Mouse (Mus musculus): ENCODE data around the gene Krtap3-1.

Gene Krtap3-1

DNA sequence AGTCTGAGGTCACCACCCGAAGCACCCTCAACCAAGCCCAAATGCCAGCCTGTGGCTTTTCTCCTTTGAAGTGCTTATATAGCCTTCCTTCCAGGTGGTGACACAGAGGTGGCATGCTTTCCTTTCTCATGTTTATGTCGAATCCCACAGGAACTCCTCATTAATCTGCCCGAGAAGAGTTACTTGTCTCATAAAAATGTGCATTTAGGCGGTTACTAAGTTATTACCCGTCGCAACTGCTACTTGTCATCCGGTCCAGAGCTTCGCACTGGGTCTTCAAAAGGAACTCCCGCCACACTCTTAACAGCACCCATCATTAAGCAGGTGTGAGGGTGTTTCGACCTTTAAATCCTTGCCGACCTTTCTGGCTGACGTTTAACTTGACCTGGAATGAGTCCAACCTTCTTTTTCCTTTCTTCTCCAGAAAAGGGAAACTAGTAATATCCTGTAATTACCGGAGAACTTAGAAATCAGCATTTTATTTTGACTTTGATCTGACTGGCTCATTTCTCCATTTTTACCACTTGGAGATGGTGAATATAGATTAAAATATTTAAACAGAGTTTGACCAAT is 45.1 kb downstream of the Krtap3-1 start, which contains the start of gene Krt39:
Krt39 (minus strand) TSS at position 51 of the 573 bp plus-strand sequence.
- DNase-seq (ENCODE audit: low read depth, low spot score): no peak

Measured in R1 (cell line).